Mouse (Mus musculus) G1E (cell line): ENCODE results near the gene Parp2.

Experiments
- CTCF ChIP-seq: IDR thresholded peaks from 2 replicates; pipeline ENCODE4 v1.5.1; 2012; ENCODE audit warnings: low read depth, low read length, inconsistent platforms, mixed read lengths
- GATA1 ChIP-seq: IDR thresholded peaks from 2 replicates; pipeline ENCODE4 v1.6.1; 2012; ENCODE audit warnings: borderline replicate concordance, low read length, inconsistent platforms, mixed read lengths

GRCm38 (mm10) chr14:50868211-50868610 is 60.6 kb downstream of the Parp2 start:
- TF ChIP-seq CTCF (no peak), GATA1 (no peak)
